Mouse (Mus musculus) CH12F3 (cell line): ENCODE results near the gene March10.

Experiments used
- in situ Hi-C: fragments of 300-500 bp; cut with MboI; formaldehyde crosslinking; loops from 2 replicates; pipeline ENCODE4 v1.14.3; 2020; ENCODE audit warnings: low sequenced_read_pairs

Gene March10

GRCm38 (mm10) chr11:105467266-105467665 is 10.7 kb upstream of the March10 start:
- in situ Hi-C loops: no loop called here

GRCm38 (mm10) chr11:105466756-105467155 is 10.2 kb upstream of the March10 start:
- in situ Hi-C loops: no loop called here

- in situ Hi-C loops: no loop called here
These were observed 9.0 kb upstream of the March10 start for GRCm38 (mm10) chr11:105465488-105465887.

- in situ Hi-C loops: no loop called here
These were observed 8.0 kb upstream of the March10 start for GRCm38 (mm10) chr11:105464430-105464967.

GRCm38 (mm10) chr11:105459900-105460299 is 3.4 kb upstream of the March10 start:
- in situ Hi-C loops: no loop called here

GRCm38 (mm10) chr11:105457041-105457440 is 506 bp upstream of the March10 start:
- in situ Hi-C loops: no loop called here

GRCm38 (mm10) chr11:105455118-105455517 is 1.4 kb downstream of the March10 start:
- in situ Hi-C loops: no loop called here

- in situ Hi-C loops: no loop called here
These were observed 3.5 kb downstream of the March10 start for GRCm38 (mm10) chr11:105453084-105453483.

- in situ Hi-C loops: no loop called here
These were observed 4.0 kb downstream of the March10 start for GRCm38 (mm10) chr11:105452504-105452903.

GRCm38 (mm10) chr11:105451553-105452135 is 4.9 kb downstream of the March10 start:
- in situ Hi-C loops: no loop called here

GRCm38 (mm10) chr11:105449581-105450315 is 6.8 kb downstream of the March10 start:
- in situ Hi-C loops: no loop called here

GRCm38 (mm10) chr11:105447661-105448060 is 8.9 kb downstream of the March10 start:
- in situ Hi-C loops: no loop called here

- in situ Hi-C loops: no loop called here
These were observed 10.3 kb downstream of the March10 start for GRCm38 (mm10) chr11:105446221-105446620.

- in situ Hi-C loops: no loop called here
These were observed 10.8 kb downstream of the March10 start for GRCm38 (mm10) chr11:105445741-105446140.

- in situ Hi-C loops: no loop called here
These were observed 11.6 kb downstream of the March10 start for GRCm38 (mm10) chr11:105444929-105445328.

- in situ Hi-C loops: no loop called here
These were observed 13.0 kb downstream of the March10 start for GRCm38 (mm10) chr11:105443505-105443904.

GRCm38 (mm10) chr11:105439796-105440195 is 16.7 kb downstream of the March10 start:
- in situ Hi-C loops: no loop called here

GRCm38 (mm10) chr11:105438907-105439306 is 17.6 kb downstream of the March10 start:
- in situ Hi-C loops: no loop called here

- in situ Hi-C loops: no loop called here
These were observed 30.1 kb downstream of the March10 start for GRCm38 (mm10) chr11:105426441-105426840.

- in situ Hi-C loops: no loop called here
These were observed 31.9 kb downstream of the March10 start for GRCm38 (mm10) chr11:105424643-105425042.

GRCm38 (mm10) chr11:105420671-105421450 is 35.7 kb downstream of the March10 start:
- in situ Hi-C loops: no loop called here
